Mouse (Mus musculus) ES-E14 (cell line): ENCODE measurements around the gene Nop53. TPM values are rescaled to one million over a fixed set of nuclear protein-coding genes. Genes with fewer than 3 reads are reported as not detected.

Source experiments
- DNase-seq: peaks from one replicate; pipeline ENCODE4 v3.0.0-alpha.2; 2013; ENCODE audit warnings: low read depth, low spot score
- H3K27ac ChIP-seq: 2 replicates; pipeline ENCODE4 v1.5.1; 2012; ENCODE audit warnings: low read depth, mild to moderate bottlenecking, low read length, moderate library complexity, mixed read lengths; ENCODE audit not compliant: poor library complexity, insufficient read depth, severe bottlenecking
- H3K36me3 ChIP-seq: 2 replicates; pipeline ENCODE4 v1.6.1; 2012; ENCODE audit warnings: mild to moderate bottlenecking, low read length, moderate library complexity, mixed read lengths; ENCODE audit not compliant: control insufficient read depth, poor library complexity, insufficient read depth, severe bottlenecking
- H3K4me1 ChIP-seq, 2 experiments: fragments of 150-350 bp in 1 of 2; sonication (generic) in 1 of 2; 2 replicates each; pipeline ENCODE4 v1.6.1; 2012; ENCODE audit warnings: low read length in 2 of 2, mild to moderate bottlenecking in 1 of 2, mixed read lengths in 1 of 2; ENCODE audit not compliant: control insufficient read depth in 2 of 2, insufficient read depth in 2 of 2, poor library complexity in 1 of 2
- H3K4me3 ChIP-seq, 2 experiments: fragments of 150-350 bp in 1 of 2; sonication (generic) in 1 of 2; 2 replicates each; pipeline ENCODE4 v1.5.1; 2012; ENCODE audit warnings: low read length in 2 of 2, low read depth in 1 of 2, mild to moderate bottlenecking in 1 of 2, mixed read lengths in 1 of 2; ENCODE audit not compliant: insufficient read depth in 1 of 2, poor library complexity in 1 of 2, severe bottlenecking in 1 of 2
- H3K9ac ChIP-seq: 2 replicates; pipeline ENCODE4 v1.6.1; 2012; ENCODE audit warnings: low read depth, mild to moderate bottlenecking, low read length, mixed read lengths; ENCODE audit not compliant: poor library complexity, insufficient read depth, severe bottlenecking
- H3K9me3 ChIP-seq: fragments of 150-350 bp; sonication (generic); 2 replicates; pipeline ENCODE4 v1.6.1; 2012; ENCODE audit warnings: low read depth, mild to moderate bottlenecking, low read length; ENCODE audit not compliant: control insufficient read depth, insufficient read depth
- CHD2 ChIP-seq: IDR thresholded peaks from 2 replicates; pipeline ENCODE4 v1.6.1; 2014; ENCODE audit warnings: mild to moderate bottlenecking, low read depth, low read length, inconsistent platforms
- HCFC1 ChIP-seq: IDR thresholded peaks from 2 replicates; pipeline ENCODE4 v1.6.1; 2012; ENCODE audit warnings: low read length, inconsistent platforms, borderline replicate concordance; ENCODE audit not compliant: insufficient read depth
- MAFK ChIP-seq: IDR thresholded peaks from 2 replicates; pipeline ENCODE4 v1.6.1; 2014; ENCODE audit warnings: mild to moderate bottlenecking, low read depth, low read length, inconsistent platforms; ENCODE audit not compliant: insufficient read depth
- ZC3H11A ChIP-seq: IDR thresholded peaks from 2 replicates; pipeline ENCODE4 v1.6.1; 2012; ENCODE audit warnings: low read depth, mild to moderate bottlenecking, inconsistent platforms, low read length, borderline replicate concordance
- ZNF384 ChIP-seq: IDR thresholded peaks from 2 replicates; pipeline ENCODE4 v1.6.1; 2012; ENCODE audit warnings: low read depth, low read length, inconsistent platforms
- in situ Hi-C, 2 experiments: fragments of 600-800 bp; cut with MboI; formaldehyde crosslinking; loops; one replicate each; pipeline ENCODE4 v1.15.1; 2025; ENCODE audit warnings: low sequenced_read_pairs in 2 of 2, inconsistent platforms in 1 of 2; ENCODE audit not compliant: unreplicated experiment in 2 of 2
- total RNA-seq: library from RNA; depleted of rRNA; stranded (reverse); fragments of 300-350 nt; gene quantifications from 2 replicates; pipeline ENCODE4 v1.2.3, GENCODE M21; 2012

Gene Nop53
- total RNA-seq, 1 experiment: 212 TPM

GRCm38 (mm10) chr7:15956143-15956542 lies 10.3 kb upstream of the Nop53 start:
- in situ Hi-C loops: loop anchor here in 1 of 2 experiments (25.0 kb wide), 2 partner anchors 181 to 306 kb away; partner anchors contain the start of genes C5ar1, Inafm1 and Slc8a2
- Histone ChIP-seq H3K27ac (no peak overlapping the region), H3K4me3 (no peak overlapping the region), H3K9me3 (no peaks in the 10 kb centered on the region), H3K36me3 (no peaks in the 10 kb centered on the region), H3K4me1 (peaks cover 3 to 10% of the 10 kb centered on the region in 2 experiments; a peak in 2 of 4 replicates), H3K9ac (no peak overlapping the region)
- TF ChIP-seq ZNF384: no peak
- TF ChIP-seq ZC3H11A: no peak
- DNase-seq: no peak

DNA sequence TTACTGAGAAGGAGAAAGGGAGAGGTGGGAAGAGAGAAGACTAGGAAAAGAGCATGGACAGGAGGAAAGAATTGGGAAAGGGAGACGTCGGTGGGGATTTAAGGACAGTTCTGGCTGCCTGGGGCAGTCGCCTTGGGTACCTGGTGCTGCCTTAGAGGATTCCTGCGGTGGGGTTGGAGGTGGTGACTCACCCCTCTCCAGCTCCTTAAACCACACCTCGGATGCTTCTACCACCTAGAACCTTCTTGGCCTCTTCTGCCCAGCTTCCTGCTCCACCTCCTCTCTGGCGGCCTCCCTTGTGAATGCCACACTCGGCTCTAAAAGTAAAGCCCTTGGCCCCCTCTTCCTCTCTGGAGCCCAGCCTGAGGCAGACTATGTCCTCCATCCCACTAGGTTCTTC lies 9.6 kb upstream of the Nop53 start:
- Histone ChIP-seq H3K9me3 (no peaks in the 10 kb centered on the region), H3K4me1 (peaks cover 3 to 11% of the 10 kb centered on the region in 2 experiments; a peak in 2 of 4 replicates), H3K4me3 (peak overlapping the region; percentile 65 to 67), H3K9ac (peak overlapping the region; percentile 54; the same call in 1 of the 2 replicates), H3K27ac (no peak overlapping the region), H3K36me3 (no peaks in the 10 kb centered on the region)
- in situ Hi-C loops: loop anchor here in 1 of 2 experiments (25.0 kb wide), 2 partner anchors 182 to 307 kb away; partner anchors contain the start of genes C5ar1, Inafm1 and Slc8a2
- no peak for DNase-seq
- TF ChIP-seq HCFC1: no peak
- TF ChIP-seq ZNF384: no peak
- TF ChIP-seq ZC3H11A: no peak
- no peak for TF ChIP-seq MAFK
- TF ChIP-seq CHD2: no peak

DNA sequence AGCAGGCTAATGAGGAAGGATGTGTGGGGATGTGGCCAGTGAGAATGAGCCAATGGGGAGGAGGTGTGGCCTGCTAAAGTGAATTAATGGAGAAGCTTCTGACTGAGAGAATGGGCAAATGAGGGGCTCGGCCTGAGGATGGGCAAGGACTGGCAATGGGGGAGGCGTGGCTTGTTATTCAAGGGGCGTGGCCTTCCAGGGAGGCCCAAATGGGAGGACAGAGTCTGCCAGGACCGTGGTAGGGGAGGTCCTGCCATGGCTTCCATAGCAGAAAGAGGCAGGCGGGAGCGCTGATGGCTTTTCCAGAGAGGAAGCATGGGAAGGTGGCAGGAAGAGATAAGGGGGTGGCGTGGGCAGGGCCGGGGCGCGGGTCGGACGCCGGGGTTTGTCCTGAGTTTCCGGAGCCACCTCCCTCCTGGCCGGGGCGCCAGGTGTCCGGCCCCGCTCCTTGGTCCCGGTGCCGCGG lies 9.1 kb upstream of the Nop53 start:
- DNase-seq: peak; percentile 74
- Histone ChIP-seq H3K27ac (no peak overlapping the region), H3K36me3 (no peaks in the 10 kb centered on the region), H3K9ac (peak overlapping the region; percentile 54; the same call in 1 of the 2 replicates), H3K9me3 (no peaks in the 10 kb centered on the region), H3K4me1 (peaks cover 3 to 16% of the 10 kb centered on the region in 2 experiments; a peak in 2 of 4 replicates), H3K4me3 (peak overlapping the region; percentile 65 to 67)
- in situ Hi-C loops: loop anchor here in 1 of 2 experiments (25.0 kb wide), 2 partner anchors 182 to 307 kb away; partner anchors contain the start of genes C5ar1, Inafm1 and Slc8a2
- no peak for TF ChIP-seq ZNF384
- no peak for TF ChIP-seq HCFC1
- TF ChIP-seq CHD2: no peak
- TF ChIP-seq MAFK: no peak
- no peak for TF ChIP-seq ZC3H11A

- TF ChIP-seq HCFC1: no peak
- TF ChIP-seq ZC3H11A: no peak
- TF ChIP-seq ZNF384: no peak
- TF ChIP-seq CHD2: no peak
- no peak for TF ChIP-seq MAFK
- in situ Hi-C loops: loop anchor here in 1 of 2 experiments (25.0 kb wide), 2 partner anchors 183 to 308 kb away; partner anchors contain the start of genes C5ar1, Inafm1 and Slc8a2
- H3K36me3 ChIP-seq: no peaks in the 10 kb centered on the region
- H3K27ac ChIP-seq: no peak overlapping the region
- no peak overlapping the region for H3K9ac ChIP-seq
- no peak for DNase-seq
- H3K9me3 ChIP-seq: no peaks in the 10 kb centered on the region
- no peak overlapping the region for H3K4me3 ChIP-seq
- peaks cover 3 to 16% of the 10 kb centered on the region in 2 experiments; a peak in 2 of 4 replicates for H3K4me1 ChIP-seq
These were observed 8.6 kb upstream of the Nop53 start for GRCm38 (mm10) chr7:15954436-15954835.
